Mouse (Mus musculus): ENCODE data around the gene P2ry14. TPM values are rescaled to one million over a fixed set of nuclear protein-coding genes. Genes with fewer than 3 reads are reported as not detected.

The P2ry14 gene
- total RNA-seq (2012; rRNA removed), result 0.16 and 0.18 TPM in 2 replicates

DNA sequence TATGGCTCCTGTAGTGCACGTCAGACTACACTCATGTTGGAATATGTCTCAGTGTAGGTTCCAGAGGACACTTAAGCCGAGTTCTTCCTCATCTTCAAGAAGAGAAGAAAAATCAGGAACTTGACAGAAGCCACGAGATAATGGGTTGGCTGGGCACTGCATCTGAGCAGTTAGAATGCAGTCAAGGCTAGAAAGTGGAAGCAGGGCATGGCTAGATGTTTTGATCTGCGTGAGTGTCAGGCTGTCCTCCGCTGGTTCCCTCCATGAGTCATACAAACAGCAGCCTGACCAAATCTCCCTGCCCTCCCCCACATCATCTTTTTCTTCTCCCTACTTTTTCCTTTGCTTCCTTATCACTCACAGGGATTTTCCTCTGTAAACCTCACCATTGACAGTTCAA lies at the start of gene P2ry14:
Gene P2ry14, minus strand, starts transcription at position 195 of the 400 bp plus-strand sequence.
- Histone ChIP-seq H3K9ac (ENCODE audit: insufficient read depth, low read depth, low read length, poor library complexity, severe bottlenecking) (no peak within 1 kb of the TSS), H3K27ac (ENCODE audit: insufficient read depth, low read depth, low read length, poor library complexity, severe bottlenecking) (no peak within 1 kb of the TSS)

DNA sequence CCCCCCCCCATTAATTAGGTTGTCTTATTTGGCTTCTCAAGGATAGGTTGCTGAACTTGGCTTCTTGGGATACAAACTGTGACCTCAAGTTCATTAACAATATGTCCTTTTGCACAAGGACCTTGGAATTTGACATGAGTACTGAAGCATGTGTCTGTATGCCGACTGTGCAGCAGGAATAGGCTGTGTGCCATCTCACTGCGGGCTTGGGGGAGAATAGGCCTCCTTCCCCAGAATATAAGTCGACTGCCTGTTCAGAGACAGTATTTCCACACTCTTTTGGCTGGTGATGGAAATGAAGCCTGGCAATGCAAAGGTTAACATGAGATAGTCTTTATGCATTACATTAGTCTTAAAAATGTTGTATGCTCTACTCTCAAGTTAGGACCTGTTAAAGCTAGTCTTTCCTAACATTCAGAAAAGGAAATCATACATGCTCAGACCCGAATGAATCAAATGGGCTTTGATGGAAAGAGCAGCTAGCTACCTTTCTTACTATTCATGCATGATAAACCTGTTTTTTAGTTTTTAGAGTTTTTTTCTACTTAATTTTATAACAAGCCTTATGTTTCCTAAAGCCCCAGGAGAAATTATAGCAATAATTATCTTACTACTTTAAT lies 44.0 kb upstream of the P2ry14 start:
- in situ Hi-C loops (cut with MboI; ENCODE audit: low sequenced_read_pairs in 2 of 2, unreplicated experiment in 2 of 2), result no loop called here
- H3K4me1 ChIP-seq (ENCODE audit: control insufficient read depth in 2 of 2, insufficient read depth in 2 of 2, low read length in 2 of 2, poor library complexity in 1 of 2), result no peaks in the 10 kb centered on the region
- H3K36me3 ChIP-seq (ENCODE audit: control insufficient read depth, insufficient read depth, low read length, poor library complexity, severe bottlenecking), result no peaks in the 10 kb centered on the region
- no peak for DNase-seq (ENCODE audit: low read depth, low spot score)
- no peak overlapping the region for H3K4me3 ChIP-seq (ENCODE audit: insufficient read depth in 1 of 2, low read depth in 1 of 2, low read length in 2 of 2, poor library complexity in 1 of 2, severe bottlenecking in 1 of 2)
- no peak overlapping the region for H3K9ac ChIP-seq (ENCODE audit: insufficient read depth, low read depth, low read length, poor library complexity, severe bottlenecking)
- H3K27ac ChIP-seq (ENCODE audit: insufficient read depth, low read depth, low read length, poor library complexity, severe bottlenecking), result no peak overlapping the region
- no peaks in the 10 kb centered on the region for H3K9me3 ChIP-seq (ENCODE audit: control insufficient read depth, insufficient read depth, low read depth, low read length)
- TF ChIP-seq CHD2 (IDR thresholded peaks at IDR 0.05; ENCODE audit: low read depth, low read length), result no peak
- TF ChIP-seq ZNF384 (IDR thresholded peaks at IDR 0.05; ENCODE audit: low read depth, low read length), result no peak
- TF ChIP-seq HCFC1 (IDR thresholded peaks at IDR 0.05; ENCODE audit: borderline replicate concordance, insufficient read depth, low read length), result no peak
- no peak for TF ChIP-seq MAFK (IDR thresholded peaks at IDR 0.05; ENCODE audit: insufficient read depth, low read depth, low read length)
- TF ChIP-seq ZC3H11A (IDR thresholded peaks at IDR 0.05; ENCODE audit: borderline replicate concordance, low read depth, low read length), result no peak

More for the DNA sequence above, at the start of gene P2ry14:
- Histone ChIP-seq H3K36me3 (ENCODE audit: control insufficient read depth, insufficient read depth, low read length, poor library complexity, severe bottlenecking) (no peaks in the 10 kb centered on the region), H3K4me3 (ENCODE audit: insufficient read depth in 1 of 2, low read depth in 1 of 2, low read length in 2 of 2, poor library complexity in 1 of 2, severe bottlenecking in 1 of 2) (no peak within 1 kb of the TSS), H3K9me3 (ENCODE audit: control insufficient read depth, insufficient read depth, low read depth, low read length) (no peaks in the 10 kb centered on the region), H3K4me1 (ENCODE audit: control insufficient read depth in 2 of 2, insufficient read depth in 2 of 2, low read length in 2 of 2, poor library complexity in 1 of 2) (no peaks in the 10 kb centered on the region)
- no peak for DNase-seq (ENCODE audit: low read depth, low spot score)
- in situ Hi-C loops (cut with MboI; ENCODE audit: low sequenced_read_pairs in 2 of 2, unreplicated experiment in 2 of 2), result no loop called here
- TF ChIP-seq CHD2 (IDR thresholded peaks at IDR 0.05; ENCODE audit: low read depth, low read length) (no peak), ZC3H11A (IDR thresholded peaks at IDR 0.05; ENCODE audit: borderline replicate concordance, low read depth, low read length) (no peak), ZNF384 (IDR thresholded peaks at IDR 0.05; ENCODE audit: low read depth, low read length) (no peak), HCFC1 (IDR thresholded peaks at IDR 0.05; ENCODE audit: borderline replicate concordance, insufficient read depth, low read length) (no peak), MAFK (IDR thresholded peaks at IDR 0.05; ENCODE audit: insufficient read depth, low read depth, low read length) (no peak)

- H3K36me3 ChIP-seq (ENCODE audit: control insufficient read depth, insufficient read depth, low read length, poor library complexity, severe bottlenecking), result no peaks in the 10 kb centered on the region; the same call in 1 of the 2 replicates
- in situ Hi-C loops (cut with MboI; ENCODE audit: low sequenced_read_pairs in 2 of 2, unreplicated experiment in 2 of 2), result no loop called here
- no peak within 1 kb of the TSS for H3K9ac ChIP-seq (ENCODE audit: insufficient read depth, low read depth, low read length, poor library complexity, severe bottlenecking)
- no peak within 1 kb of the TSS for H3K4me3 ChIP-seq (ENCODE audit: insufficient read depth in 1 of 2, low read depth in 1 of 2, low read length in 2 of 2, poor library complexity in 1 of 2, severe bottlenecking in 1 of 2)
- H3K27ac ChIP-seq (ENCODE audit: insufficient read depth, low read depth, low read length, poor library complexity, severe bottlenecking), result no peak within 1 kb of the TSS
- no peaks in the 10 kb centered on the region for H3K9me3 ChIP-seq (ENCODE audit: control insufficient read depth, insufficient read depth, low read depth, low read length)
- no peaks in the 10 kb centered on the region for H3K4me1 ChIP-seq (ENCODE audit: control insufficient read depth in 2 of 2, insufficient read depth in 2 of 2, low read length in 2 of 2, poor library complexity in 1 of 2)
- DNase-seq (ENCODE audit: low read depth, low spot score), result no peak
- TF ChIP-seq CHD2 (IDR thresholded peaks at IDR 0.05; ENCODE audit: low read depth, low read length), result no peak
- no peak for TF ChIP-seq ZC3H11A (IDR thresholded peaks at IDR 0.05; ENCODE audit: borderline replicate concordance, low read depth, low read length)
- no peak for TF ChIP-seq MAFK (IDR thresholded peaks at IDR 0.05; ENCODE audit: insufficient read depth, low read depth, low read length)
- no peak for TF ChIP-seq HCFC1 (IDR thresholded peaks at IDR 0.05; ENCODE audit: borderline replicate concordance, insufficient read depth, low read length)
Observed at GRCm38 (mm10) chr3:59194938-59195337, 41.5 kb upstream of the P2ry14 start, which contains the start of gene Gpr87. Gene Gpr87 (minus strand): TSS chr3:59195104.

DNA sequence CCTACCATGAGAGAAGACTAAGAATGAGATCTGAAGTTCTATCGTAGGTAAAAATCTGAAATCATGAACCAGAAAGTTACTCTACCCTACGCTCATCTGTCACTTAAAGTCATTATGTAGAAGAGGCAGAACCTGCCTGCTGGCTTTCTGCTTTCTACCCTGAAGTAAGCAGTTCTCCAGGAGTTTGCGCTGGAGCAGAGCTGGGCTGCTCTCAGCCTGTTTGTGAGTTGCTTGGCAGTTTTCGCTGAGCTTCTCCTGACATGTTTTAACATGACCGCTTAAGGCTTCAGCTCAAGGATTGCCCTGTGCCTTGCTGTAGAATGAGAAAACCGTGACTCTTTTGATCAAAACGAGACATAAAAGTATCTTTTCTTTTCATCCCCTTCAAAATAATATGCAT lies 40.7 kb upstream of the P2ry14 start:
- Histone ChIP-seq H3K9me3 (ENCODE audit: control insufficient read depth, insufficient read depth, low read depth, low read length) (no peaks in the 10 kb centered on the region), H3K4me1 (ENCODE audit: control insufficient read depth in 2 of 2, insufficient read depth in 2 of 2, low read length in 2 of 2, poor library complexity in 1 of 2) (no peaks in the 10 kb centered on the region), H3K36me3 (ENCODE audit: control insufficient read depth, insufficient read depth, low read length, poor library complexity, severe bottlenecking) (no peaks in the 10 kb centered on the region; the same call in 1 of the 2 replicates), H3K27ac (ENCODE audit: insufficient read depth, low read depth, low read length, poor library complexity, severe bottlenecking) (no peak overlapping the region), H3K9ac (ENCODE audit: insufficient read depth, low read depth, low read length, poor library complexity, severe bottlenecking) (no peak overlapping the region), H3K4me3 (ENCODE audit: insufficient read depth in 1 of 2, low read depth in 1 of 2, low read length in 2 of 2, poor library complexity in 1 of 2, severe bottlenecking in 1 of 2) (no peak overlapping the region)
- no peak for TF ChIP-seq ZC3H11A (IDR thresholded peaks at IDR 0.05; ENCODE audit: borderline replicate concordance, low read depth, low read length)
- no peak for TF ChIP-seq CHD2 (IDR thresholded peaks at IDR 0.05; ENCODE audit: low read depth, low read length)
- in situ Hi-C loops (cut with MboI; ENCODE audit: low sequenced_read_pairs in 2 of 2, unreplicated experiment in 2 of 2), result no loop called here
- no peak for DNase-seq (ENCODE audit: low read depth, low spot score)

- Histone ChIP-seq H3K4me1 (ENCODE audit: control insufficient read depth in 2 of 2, insufficient read depth in 2 of 2, low read length in 2 of 2, poor library complexity in 1 of 2) (no peaks in the 10 kb centered on the region), H3K4me3 (ENCODE audit: insufficient read depth in 1 of 2, low read depth in 1 of 2, low read length in 2 of 2, poor library complexity in 1 of 2, severe bottlenecking in 1 of 2) (no peak overlapping the region), H3K36me3 (ENCODE audit: control insufficient read depth, insufficient read depth, low read length, poor library complexity, severe bottlenecking) (no peaks in the 10 kb centered on the region; the same call in 1 of the 2 replicates), H3K27ac (ENCODE audit: insufficient read depth, low read depth, low read length, poor library complexity, severe bottlenecking) (no peak overlapping the region), H3K9me3 (ENCODE audit: control insufficient read depth, insufficient read depth, low read depth, low read length) (no peaks in the 10 kb centered on the region), H3K9ac (ENCODE audit: insufficient read depth, low read depth, low read length, poor library complexity, severe bottlenecking) (no peak overlapping the region)
- no peak for TF ChIP-seq MAFK (IDR thresholded peaks at IDR 0.05; ENCODE audit: insufficient read depth, low read depth, low read length)
- no peak for TF ChIP-seq ZNF384 (IDR thresholded peaks at IDR 0.05; ENCODE audit: low read depth, low read length)
- TF ChIP-seq ZC3H11A (IDR thresholded peaks at IDR 0.05; ENCODE audit: borderline replicate concordance, low read depth, low read length), result no peak
- no peak for TF ChIP-seq CHD2 (IDR thresholded peaks at IDR 0.05; ENCODE audit: low read depth, low read length)
- TF ChIP-seq HCFC1 (IDR thresholded peaks at IDR 0.05; ENCODE audit: borderline replicate concordance, insufficient read depth, low read length), result no peak
- no peak for DNase-seq (ENCODE audit: low read depth, low spot score)
- in situ Hi-C loops (cut with MboI; ENCODE audit: low sequenced_read_pairs in 2 of 2, unreplicated experiment in 2 of 2), result no loop called here
Observed at GRCm38 (mm10) chr3:59191674-59192073, 38.3 kb upstream of the P2ry14 start.
